Mouse (Mus musculus) CD8-positive naive resting alpha-beta T cell, adult 2 months (primary cell): ENCODE measurements around the gene Tgfbr1.
A peak's percentile ranks its signal among the peaks of the same experiment; 100 is the strongest.
"Not testable (repeated sequence)": the region's sequence is repeated elsewhere in the genome, so short reads cannot be mapped to it uniquely, and the experiment has no call there.

Experiments used
- DNase-seq, 2 experiments: peaks; one replicate each; pipeline ENCODE4 v3.0.0; 2022; ENCODE audit warnings: low read depth in 2 of 2, low spot score in 2 of 2

The Tgfbr1 gene

DNA sequence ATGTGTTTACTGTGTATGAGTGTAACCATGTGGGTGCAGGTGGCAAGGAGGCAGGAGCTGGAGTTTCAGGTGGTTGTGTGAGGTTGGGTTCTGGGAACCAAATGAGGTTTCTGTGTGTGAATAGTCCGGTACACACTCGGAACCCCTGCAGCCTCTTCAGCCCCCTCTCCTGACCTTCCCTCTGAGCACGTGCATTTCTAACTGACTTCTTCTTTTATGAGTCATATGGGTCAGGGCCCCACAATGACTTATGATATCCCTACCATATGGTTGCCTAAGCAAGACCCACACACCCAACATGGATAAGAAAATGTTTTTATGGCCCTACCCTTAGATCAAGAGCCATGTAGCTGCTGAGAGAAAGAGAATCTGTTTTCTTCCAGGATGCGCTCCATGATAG, 6.0 kb upstream of the Tgfbr1 start:
- no peak for DNase-seq

DNA sequence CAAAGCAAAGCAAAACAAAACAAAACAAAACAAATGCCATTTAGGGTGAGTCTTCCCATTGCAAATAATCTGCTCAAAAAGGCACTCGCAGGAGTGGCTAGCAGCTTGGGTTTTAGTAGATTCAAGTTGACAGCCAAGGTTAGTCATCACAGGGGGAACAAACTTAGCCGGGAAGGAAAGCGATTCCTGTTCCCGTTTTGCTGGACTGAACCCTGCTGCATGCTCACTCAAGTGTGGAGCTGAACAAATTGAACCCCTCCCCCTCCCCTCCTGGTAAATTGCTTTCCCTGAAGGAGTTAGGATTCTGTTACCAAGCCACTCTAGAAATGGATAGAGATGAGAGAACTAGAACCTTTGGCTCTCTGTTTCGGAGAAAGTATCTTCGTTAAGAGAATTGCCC, 3.3 kb upstream of the Tgfbr1 start:
- no peak for DNase-seq

DNA sequence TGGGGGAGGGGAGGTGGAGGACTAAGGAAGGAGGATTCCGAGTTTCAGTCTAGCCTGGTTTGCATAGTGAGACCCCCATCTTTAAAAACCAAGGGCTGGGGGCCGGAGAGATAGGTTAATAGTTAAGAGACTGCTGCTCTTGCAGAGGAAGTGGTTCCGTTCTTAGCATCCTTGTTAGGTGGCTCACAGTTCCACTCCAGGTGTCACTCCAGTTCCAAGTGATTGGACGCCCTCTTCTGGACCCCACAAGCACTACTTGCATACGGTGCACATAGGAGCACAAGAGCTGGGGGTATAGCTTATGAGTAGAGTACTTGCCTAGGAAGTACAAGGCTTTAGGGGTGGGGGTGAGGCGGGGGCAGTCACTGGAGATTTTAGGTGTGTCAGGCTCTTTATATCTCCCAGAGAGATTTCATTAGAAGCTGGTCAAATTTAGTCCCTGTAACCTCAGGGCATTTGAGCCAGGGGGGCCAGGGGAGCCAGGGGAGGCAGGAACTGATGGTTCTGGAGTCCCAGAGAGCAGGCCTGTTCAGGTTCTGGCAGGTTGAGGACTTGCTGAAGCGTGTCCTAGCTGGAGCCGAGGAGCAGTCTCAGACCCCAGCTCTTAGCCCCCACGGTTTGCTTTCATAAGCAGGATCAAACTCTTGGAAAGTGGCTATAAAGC, 1.5 kb upstream of the Tgfbr1 start:
- DNase-seq = peak; percentile 50 to 70

DNA sequence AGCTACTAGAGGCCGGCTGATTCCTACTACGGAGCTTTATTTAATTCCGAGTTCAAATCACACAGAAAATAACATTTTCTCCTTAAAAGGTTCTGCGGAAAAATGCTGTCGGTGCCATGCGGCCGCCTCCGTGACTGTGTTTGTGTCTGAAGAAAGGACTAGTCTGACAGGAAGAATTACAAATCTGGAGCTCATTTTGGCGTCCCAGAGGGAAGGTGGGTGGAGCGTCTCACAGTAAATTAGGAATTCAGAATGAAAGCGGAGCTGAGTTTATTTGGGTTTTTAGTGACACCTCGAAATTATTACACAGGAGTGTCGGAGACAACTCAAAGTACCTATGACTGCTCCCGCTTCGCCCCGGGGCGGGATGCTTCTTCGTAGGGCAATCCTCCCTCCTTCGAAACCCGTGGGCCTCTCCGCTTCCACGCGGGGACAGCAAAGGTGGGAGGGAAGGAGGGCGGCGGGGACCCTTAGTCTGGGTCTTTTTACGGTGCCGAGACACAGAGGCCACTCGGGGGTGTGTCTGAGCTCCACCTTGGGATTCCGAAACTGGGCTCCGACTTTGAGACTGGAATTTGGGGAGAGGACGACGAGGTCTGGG, 861 bp upstream of the Tgfbr1 start:
- peak; percentile 26 to 41 for DNase-seq

DNA sequence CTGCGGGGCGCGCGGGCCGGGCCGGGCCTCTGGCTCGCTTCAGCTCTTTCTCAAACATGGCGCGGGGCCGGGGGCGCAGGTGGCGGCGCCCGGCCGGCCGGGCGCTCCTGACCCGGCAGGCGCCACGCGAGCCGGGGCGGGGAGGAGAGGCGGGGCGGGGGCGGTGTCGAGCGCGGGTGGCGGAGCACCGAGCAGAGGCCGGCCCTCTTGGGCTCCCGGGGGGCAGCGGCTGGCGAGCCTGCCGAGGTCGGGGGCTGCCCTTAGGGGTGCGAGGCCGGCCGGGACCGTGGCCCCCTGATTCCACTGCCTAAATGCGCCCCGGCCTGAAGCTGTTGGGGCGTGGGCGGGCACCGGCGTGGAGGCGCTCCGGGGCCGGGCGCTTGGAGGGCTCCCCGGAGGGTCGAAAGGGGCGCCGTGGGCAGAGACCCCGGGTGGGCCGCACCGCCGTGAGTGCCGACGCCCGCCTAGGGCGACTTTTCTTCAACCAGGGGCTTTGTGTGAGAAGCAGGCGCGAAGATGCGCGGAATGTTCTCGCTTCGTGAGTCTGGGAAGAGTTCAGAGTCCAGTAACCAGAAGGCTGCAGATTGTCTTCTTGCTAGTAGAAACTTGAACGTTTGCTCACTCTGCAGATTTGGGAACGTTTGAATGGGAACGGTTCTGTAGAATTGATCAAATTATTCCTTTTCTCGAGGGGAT, 542 bp downstream of the Tgfbr1 start:
- peak in 1 of 2 experiments; percentile 21 for DNase-seq

DNA sequence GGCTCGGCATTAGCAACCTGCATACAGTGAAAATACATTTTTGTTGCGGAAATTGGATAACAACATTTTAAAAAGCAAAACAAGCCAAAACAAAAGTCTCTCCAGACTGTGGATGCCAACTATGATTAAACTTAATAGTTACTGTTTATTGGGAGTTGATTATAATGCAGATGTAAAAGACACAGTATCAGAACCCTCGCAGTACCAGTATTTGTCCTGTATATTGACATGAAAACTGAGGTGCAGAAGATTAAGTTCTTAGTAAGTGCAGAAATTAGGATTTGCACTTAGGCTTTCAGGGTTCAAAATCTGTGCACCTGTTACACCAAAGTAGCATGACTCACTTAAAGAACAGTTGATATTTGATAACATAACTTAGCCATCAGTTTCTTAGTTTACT, 1.3 kb downstream of the Tgfbr1 start:
- no peak for DNase-seq

DNA sequence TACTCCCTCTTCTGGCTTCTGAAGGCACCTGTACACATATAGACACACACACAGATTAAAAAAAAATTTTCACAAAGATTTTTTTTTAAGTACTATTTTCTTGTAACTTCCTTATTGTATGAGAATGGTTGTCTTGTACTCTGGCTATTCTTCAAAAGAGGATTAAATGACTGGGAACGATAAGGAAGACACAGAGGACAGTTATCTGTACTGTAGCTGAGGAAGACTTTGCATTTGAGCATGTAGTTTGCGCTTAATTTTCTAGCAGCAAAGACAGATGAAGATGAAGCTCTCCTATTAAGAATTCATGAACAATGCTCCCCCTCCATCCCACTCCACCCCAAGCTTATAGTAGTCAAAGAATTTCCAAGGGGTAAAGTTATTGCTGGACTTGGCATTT, 9.6 kb downstream of the Tgfbr1 start:
- no peak for DNase-seq

DNA sequence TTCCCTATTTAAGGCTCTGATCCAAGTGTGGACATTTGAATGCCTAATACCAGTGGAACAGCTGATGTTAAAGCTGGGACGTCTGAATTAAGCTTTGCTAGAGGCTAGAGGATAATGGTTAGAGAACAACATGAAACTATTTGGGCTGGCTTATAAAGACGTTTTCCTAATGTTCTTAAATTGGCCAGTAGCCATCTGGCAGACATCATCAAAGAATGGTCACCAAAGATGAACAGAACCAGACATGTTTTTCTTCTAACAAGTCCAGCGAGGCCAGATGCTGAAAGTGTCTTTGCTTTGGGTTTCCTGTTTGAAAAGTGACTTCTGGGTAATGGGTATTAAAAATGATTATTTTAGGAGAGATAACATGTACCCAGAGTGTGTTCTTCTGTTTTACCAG, 10.1 kb downstream of the Tgfbr1 start:
- DNase-seq = no peak

DNA sequence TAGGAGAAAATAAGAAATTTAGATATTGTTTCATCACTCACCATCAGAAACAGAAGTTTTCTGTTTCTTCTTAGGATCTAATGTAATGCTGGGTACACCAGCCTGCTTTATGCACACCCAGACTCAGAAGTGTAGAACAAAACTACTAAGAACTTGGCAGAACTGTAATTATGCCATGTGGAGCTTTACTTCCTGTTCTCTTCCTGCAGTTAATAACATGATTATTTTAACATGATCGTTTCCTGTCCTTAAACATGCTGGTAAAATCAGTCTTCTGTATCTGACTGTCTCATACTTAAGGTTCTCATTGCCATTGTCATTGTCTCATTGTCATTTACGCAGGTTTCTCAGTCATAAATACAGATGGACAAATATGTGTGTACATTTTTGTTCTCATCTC, 15.7 kb downstream of the Tgfbr1 start:
- DNase-seq = no peak

DNA sequence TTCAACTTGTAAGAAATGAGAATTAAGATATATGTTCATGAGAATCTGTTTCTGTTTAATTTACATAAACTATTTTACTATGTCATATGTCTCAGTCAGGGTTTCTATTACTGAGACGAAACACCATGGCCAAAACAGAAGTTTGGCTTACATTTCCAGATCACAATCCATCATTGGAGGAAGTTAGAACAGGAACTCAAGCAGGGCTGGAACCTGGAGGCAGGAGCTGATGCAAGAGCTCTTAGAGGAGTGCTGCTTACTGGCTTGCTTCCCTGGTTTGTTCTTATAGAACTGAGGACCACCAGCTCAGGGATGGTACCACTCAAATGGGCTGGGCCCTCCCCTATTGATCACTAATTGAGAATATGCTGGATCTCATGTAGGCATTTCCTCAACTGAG, 25.7 kb downstream of the Tgfbr1 start:
- DNase-seq = no peak

DNA sequence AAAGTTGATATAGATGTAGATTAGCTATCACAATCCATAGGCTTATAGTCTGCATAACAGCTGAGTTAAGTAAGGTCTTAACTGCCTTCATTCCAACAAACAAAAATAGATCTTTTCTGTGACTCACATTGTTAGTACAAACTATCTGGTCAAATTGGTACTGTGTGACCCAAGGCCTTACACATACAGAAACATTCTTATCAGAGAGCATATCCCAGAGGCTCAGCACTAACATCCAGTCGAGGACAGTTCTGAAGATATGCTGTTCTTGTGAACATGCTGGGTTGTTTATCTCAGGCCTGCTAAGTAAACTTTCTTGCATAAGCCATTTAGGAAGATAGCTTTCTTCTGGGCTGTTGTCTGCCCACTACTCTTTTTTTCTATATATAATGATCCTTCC, 29.4 kb downstream of the Tgfbr1 start:
- no peak for DNase-seq

DNA sequence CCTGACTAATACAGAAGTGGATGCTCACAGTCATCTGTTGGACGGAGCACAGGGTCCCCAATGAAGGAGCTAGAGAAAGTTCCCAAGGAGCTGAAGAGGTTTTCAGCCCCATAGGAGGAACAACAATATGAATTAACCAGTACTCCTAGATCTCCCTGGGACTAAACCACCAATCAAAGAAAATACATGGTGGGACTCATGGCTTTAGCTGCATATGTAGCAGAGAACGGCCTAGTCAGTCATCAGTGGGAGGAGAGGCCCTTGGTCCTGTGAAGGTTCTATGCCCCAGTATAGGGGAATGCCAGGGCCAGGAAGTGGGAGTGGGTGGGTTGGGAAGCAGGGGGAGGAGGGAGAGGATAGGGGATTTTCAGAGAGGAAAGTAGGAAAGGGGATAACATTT, 38.9 kb downstream of the Tgfbr1 start:
- not testable (repeated sequence) for DNase-seq

DNA sequence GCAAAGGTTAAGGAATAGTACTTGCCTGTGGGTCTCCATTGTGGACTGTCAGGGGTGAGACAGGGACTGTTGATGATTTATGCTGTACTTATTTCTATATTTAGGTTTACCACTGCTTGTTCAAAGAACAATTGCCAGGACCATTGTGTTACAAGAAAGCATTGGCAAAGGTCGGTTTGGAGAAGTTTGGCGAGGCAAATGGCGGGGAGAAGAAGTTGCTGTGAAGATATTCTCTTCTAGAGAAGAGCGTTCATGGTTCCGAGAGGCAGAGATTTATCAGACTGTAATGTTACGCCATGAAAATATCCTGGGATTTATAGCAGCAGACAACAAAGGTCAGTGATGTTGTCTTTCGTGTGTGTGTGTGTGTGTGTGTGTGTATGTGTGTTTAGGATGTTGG, 43.2 kb downstream of the Tgfbr1 start:
- no peak for DNase-seq

DNA sequence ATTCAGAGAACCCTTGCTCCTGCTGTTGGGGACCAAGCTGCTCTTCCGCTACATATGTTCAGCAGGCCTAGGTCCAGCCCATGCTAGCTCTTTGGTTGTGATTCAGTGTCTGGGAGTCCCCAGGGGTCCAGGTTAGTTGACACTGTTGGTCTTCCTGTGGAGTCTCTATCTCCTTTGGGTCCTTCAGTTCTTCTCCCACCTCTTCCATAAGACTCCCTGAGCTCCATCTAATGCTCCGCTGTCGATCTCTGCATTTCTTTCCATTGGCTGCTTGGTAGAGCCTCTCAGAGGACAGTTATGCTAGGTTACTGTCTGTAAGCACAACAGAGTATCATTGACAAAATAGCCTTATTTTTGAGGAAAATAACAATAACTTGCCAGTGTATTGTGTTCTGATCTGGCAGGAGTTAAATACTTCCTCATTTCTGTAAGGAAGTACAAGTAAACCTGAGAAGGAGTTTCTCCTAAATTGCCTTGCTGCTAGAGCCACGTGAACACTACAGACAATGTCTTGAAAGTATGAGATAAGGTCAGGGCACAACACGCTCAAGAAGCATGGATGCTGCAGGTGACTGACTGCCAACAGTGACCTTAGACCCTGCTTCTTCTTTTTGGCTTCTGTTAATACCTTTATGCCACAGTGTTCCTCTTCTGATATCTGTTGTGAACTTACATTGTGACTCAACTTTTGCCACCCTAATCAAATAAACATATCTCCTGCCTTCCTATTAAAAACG, 45.1 kb downstream of the Tgfbr1 start:
- no peak for DNase-seq

DNA sequence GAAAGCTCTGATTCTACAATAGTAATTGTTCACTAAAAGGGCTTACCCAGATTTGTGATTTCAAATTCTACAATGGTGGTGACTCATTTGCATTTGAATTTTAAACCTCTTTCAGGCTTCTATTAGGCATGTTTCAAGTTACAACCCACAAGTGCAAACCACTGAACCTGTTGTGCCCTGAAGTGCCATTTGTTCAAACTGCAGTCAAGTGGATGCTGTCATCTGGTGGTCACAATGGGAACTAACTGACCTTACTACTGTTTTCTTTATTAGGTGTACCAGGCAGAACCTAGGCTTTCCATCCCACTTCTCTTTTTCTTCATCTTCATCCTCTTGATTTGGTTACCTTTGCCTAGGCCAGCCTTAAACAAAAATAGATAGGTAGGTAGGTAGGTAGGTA, 46.8 kb downstream of the Tgfbr1 start:
- DNase-seq = peak; percentile 5 to 30

DNA sequence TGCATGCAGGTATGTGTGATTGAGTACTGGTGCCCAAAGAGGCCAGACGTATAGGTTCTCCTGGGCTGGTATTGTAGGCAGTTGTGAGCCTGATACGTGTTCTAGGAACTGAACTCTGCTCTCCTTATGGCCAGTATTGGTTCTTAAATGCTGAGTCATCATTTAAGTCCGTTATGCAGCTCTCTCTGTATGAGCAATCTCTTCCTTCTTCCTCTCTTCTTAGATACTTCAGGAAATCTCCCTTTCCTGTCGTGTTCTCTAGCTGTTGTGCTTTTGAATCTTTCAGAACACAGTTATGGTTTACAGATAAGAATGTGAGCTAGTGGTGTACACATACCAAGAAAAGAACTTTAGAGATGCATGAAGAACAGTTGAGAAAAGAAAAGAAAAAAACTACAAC, 47.3 kb downstream of the Tgfbr1 start:
- no peak for DNase-seq

DNA sequence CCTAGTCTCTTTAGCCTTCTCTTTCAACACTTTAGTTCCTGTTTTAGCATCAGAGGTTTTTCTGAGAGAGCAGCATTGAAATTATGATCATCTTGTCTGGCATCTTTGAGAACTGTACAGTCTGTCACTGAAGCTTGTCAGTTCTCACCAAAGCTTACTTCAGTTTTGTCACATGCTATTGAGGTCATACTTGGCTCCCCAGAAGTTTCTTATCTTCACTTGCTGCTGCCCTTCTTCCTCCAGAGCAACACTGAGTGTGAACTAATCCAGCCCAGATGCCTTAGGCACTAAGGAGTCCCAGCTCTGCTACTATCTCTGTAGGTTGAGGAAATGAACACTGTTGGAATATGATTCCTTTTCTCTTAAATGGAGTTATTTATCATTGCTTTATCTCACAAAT, 49.2 kb downstream of the Tgfbr1 start:
- no peak for DNase-seq

DNA sequence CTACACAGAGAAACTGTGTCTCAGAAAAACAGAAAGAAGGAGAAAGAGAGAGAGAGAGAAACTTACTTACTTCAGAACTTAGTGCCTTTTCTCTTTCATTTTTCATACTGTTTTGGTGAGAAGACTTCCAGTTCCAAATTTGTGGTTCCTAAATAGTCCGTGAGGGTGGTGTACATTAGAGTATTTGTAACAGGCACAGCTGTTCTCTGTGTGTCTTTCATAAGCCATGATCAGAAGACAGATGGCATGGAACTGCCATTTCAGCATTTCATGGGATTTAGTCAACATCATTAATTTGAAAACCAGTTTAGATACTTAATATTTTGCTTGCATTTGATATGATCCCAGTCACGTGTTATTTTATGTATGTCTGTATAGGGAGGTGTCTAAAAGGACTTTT, 51.5 kb downstream of the Tgfbr1 start:
- no peak for DNase-seq

DNA sequence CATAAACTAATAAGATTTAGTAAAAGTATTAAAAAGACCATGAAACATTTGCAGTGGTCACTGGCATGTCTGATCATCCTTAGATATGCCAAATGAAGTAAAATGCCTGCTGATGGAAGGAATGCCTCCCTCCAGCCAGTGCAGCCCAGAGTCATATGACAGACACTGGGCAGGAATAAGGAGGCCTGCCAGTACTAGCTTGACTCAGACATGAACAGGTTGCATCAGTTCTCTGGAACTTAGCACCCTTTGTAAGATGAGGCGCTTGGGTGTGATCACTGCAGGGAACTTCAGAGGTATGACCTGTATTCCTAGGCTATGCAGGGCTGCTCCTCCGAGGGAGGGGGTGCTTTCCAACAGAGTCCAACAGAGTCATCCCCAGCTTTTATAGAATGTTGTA, 54.1 kb downstream of the Tgfbr1 start:
- no peak for DNase-seq

DNA sequence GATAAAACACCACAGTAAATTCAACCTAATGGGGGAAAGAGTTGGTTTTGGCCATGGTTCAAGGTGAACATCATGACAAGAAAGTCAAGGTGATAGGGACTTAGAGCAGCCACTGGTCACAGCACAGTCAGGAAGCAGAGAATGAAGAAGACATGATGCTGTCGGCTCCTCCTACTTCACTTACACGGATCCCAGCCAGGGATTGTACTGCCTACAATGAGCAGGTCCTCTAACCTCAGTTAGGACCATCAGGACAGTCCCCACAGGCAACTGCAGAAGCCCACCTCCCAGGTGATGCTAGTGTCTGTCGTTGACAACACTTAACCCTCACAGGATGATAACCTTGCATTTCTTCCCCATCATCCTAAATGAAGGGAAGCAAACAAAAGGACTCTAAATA, 64.8 kb downstream of the Tgfbr1 start:
- no peak for DNase-seq

DNA sequence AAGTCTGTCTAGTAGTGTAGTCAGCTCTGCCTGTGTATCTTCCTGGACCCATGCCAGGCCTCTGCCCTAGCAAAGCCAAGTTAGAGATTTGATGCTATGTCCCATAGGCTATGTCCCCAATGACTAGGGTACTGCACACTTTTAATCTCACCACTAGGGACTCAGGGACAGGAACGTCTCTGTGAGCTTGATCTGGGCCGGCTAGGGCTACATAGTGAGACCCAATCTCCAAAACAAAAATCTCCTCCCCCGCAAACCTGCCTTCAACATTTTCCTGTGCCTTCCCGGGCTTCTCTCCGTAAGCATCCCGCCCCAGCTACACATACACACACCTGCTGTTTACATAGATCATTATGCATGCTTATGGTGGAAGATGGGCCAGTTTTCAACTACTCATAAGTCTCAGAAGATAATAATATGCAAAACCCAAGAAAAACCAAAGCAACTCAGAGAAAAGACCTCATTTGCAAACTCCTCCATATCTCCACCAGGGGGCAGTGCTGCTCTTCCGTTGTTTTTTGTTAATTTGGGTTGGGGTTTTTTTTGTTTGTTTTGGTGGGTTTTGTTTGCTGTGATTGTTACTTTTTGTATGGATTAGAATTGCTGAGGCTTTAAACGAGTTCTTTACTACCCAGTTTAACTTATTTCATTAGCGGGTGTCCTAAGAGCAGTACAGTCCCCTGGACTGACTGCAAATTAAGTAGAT, 66.4 kb downstream of the Tgfbr1 start:
- DNase-seq = no peak
